Mouse (Mus musculus) limb, embryonic 12.5 days (tissue): ENCODE results near the gene 3110009E18Rik. TPM values are rescaled to one million over a fixed set of nuclear protein-coding genes. Genes with fewer than 3 reads are reported as not detected.

Experiments used
- ATAC-seq: fragments of 200-750 bp; cut with Nextera tagmentation; 2 replicates; pipeline ENCODE4 v1.8.0; 2017; ENCODE audit warnings: low read depth, moderate TSS enrichment; ENCODE audit not compliant: insufficient number of reproducible peaks, insufficient read depth, low FRiP score, low TSS enrichment
- H3K27ac ChIP-seq: fragments of 300-500 bp; sonication (generic); 2 replicates; pipeline ENCODE4 v1.5.1; 2016; ENCODE audit warnings: mild to moderate bottlenecking, moderate library complexity
- H3K27me3 ChIP-seq: fragments of 300-500 bp; sonication (generic); 2 replicates; pipeline ENCODE4 v1.6.1; 2016; ENCODE audit warnings: mild to moderate bottlenecking, moderate library complexity
- H3K36me3 ChIP-seq: fragments of 300-500 bp; sonication (generic); 2 replicates; pipeline ENCODE4 v1.6.1; 2016; ENCODE audit warnings: mild to moderate bottlenecking, moderate library complexity
- H3K4me1 ChIP-seq: fragments of 300-500 bp; sonication (generic); replicated peaks from 2 replicates; pipeline ENCODE4 v1.6.1; 2016
- H3K4me2 ChIP-seq: fragments of 300-500 bp; sonication (generic); 2 replicates; pipeline ENCODE4 v1.6.1; 2016; ENCODE audit warnings: mild to moderate bottlenecking, moderate library complexity
- H3K4me3 ChIP-seq: fragments of 300-500 bp; sonication (generic); replicated peaks from 2 replicates; pipeline ENCODE4 v1.5.1; 2016; ENCODE audit warnings: mild to moderate bottlenecking
- H3K9ac ChIP-seq: fragments of 300-500 bp; sonication (generic); replicated peaks from 2 replicates; pipeline ENCODE4 v1.6.1; 2016; ENCODE audit warnings: mild to moderate bottlenecking, moderate library complexity
- H3K9me3 ChIP-seq: fragments of 300-500 bp; sonication (generic); 2 replicates; pipeline ENCODE4 v1.6.1; 2016; ENCODE audit warnings: mild to moderate bottlenecking, moderate library complexity
- WGBS: fragments of 180-500 bp; shearing (Covaris S2); methylation state at CpG from one replicate; pipeline ENCODE4 v1.1.7; 2016; 5-methylcytosine and 5-hydroxymethylcytosine counted together
- polyA plus RNA-seq: library from polyadenylated mRNA; unstranded; fragments of >200 nt; fragmentation: Nextera tagmentation; extraction: Ambion mirVana; gene quantifications from 2 replicates; pipeline ENCODE4 v1.2.1, GENCODE M21; 2016

3110009E18Rik gene
- polyA plus RNA-seq, 1 experiment from 2014 or later, result 19.3 TPM

- Histone ChIP-seq H3K27me3 (no peaks in the 10 kb centered on the region), H3K9ac (no peak overlapping the region), H3K9me3 (no peaks in the 10 kb centered on the region), H3K4me3 (no peak overlapping the region), H3K4me2 (no peak overlapping the region), H3K4me1 (peaks cover 5% of the 10 kb centered on the region), H3K36me3 (no peaks in the 10 kb centered on the region), H3K27ac (no peak overlapping the region)
- ATAC-seq, result no peak
- 88% methylated on average over 4 of the region's 4 CpGs for WGBS
These were observed 3.9 kb downstream of the 3110009E18Rik start for GRCm38 (mm10) chr1:120124839-120125238.

GRCm38 (mm10) chr1:120125471-120125870 is 4.5 kb downstream of the 3110009E18Rik start:
- no peaks in the 10 kb centered on the region for H3K27me3 ChIP-seq
- WGBS, result 83% methylated on average over 6 of the region's 6 CpGs
- no peaks in the 10 kb centered on the region for H3K9me3 ChIP-seq
- no peaks in the 10 kb centered on the region; the same call in 1 of the 2 replicates for H3K4me1 ChIP-seq
- no peak overlapping the region for H3K4me2 ChIP-seq
- no peak overlapping the region for H3K9ac ChIP-seq
- no peak overlapping the region for H3K4me3 ChIP-seq
- no peak overlapping the region for H3K27ac ChIP-seq
- H3K36me3 ChIP-seq, result no peaks in the 10 kb centered on the region
- no peak for ATAC-seq

GRCm38 (mm10) chr1:120126318-120126717 is 5.3 kb downstream of the 3110009E18Rik start:
- ATAC-seq, result no peak
- H3K9me3 ChIP-seq, result no peaks in the 10 kb centered on the region
- H3K36me3 ChIP-seq, result no peaks in the 10 kb centered on the region
- 71% methylated on average over 9 of the region's 9 CpGs for WGBS
- no peak overlapping the region for H3K4me2 ChIP-seq
- H3K9ac ChIP-seq, result no peak overlapping the region
- no peaks in the 10 kb centered on the region for H3K27me3 ChIP-seq
- no peaks in the 10 kb centered on the region; the same call in 1 of the 2 replicates for H3K4me1 ChIP-seq
- H3K27ac ChIP-seq, result no peak overlapping the region
- H3K4me3 ChIP-seq, result no peak overlapping the region

GRCm38 (mm10) chr1:120132376-120132775 is 11.4 kb downstream of the 3110009E18Rik start:
- ATAC-seq, result no peak
- Histone ChIP-seq H3K9ac (no peak overlapping the region), H3K4me1 (no peaks in the 10 kb centered on the region), H3K9me3 (no peaks in the 10 kb centered on the region), H3K27me3 (no peaks in the 10 kb centered on the region), H3K4me3 (no peak overlapping the region), H3K27ac (no peak overlapping the region), H3K4me2 (no peak overlapping the region), H3K36me3 (no peaks in the 10 kb centered on the region)
- 82% methylated on average over 1 of the region's 1 CpGs for WGBS

DNA sequence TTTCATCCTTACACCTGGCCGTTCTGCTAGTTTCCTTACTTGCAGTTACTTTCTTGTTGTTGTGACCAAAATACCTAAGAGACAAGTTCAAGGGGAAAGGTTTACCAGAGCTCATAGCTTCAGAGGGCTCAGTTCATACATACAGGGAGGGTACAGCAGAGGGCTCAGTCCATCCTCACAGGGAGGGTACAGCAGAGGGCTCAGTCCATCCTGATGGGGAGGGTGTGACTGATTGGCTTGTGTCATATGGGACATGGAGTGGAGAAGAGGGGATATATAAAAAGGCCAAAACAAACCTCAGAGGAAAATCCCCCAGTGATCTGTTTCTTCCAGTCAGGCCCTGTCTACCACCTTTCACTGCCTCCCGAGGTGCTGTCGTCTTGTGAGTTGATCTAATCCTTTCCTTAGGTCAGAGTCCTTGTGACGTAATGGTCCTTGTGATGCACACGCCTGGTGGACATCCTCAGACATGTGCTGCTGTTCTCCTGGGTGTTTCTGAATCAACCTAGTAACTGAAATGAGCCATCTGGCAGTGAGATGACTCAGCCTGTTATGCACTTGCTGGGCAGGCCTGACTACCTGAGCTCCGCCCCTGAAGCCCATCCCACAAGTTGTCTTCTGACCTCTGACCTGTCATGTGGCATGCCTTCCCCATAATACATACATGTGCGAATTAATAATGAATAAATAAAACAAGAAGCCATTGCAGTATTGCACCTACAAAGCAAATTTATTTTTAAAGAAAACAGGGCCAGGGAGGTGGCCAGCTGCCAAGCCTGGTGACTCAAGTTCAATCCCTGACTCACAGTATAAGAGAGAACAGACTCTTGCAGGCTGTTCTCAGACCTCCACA is 15.2 kb downstream of the 3110009E18Rik start:
- no peak for ATAC-seq
- H3K9me3 ChIP-seq, result no peaks in the 10 kb centered on the region
- H3K4me3 ChIP-seq, result no peak overlapping the region
- no peaks in the 10 kb centered on the region for H3K27me3 ChIP-seq
- no peak overlapping the region for H3K27ac ChIP-seq
- H3K9ac ChIP-seq, result no peak overlapping the region
- WGBS, result 81% methylated on average over 7 of the region's 7 CpGs
- H3K4me2 ChIP-seq, result no peak overlapping the region
- no peaks in the 10 kb centered on the region for H3K4me1 ChIP-seq
- no peaks in the 10 kb centered on the region for H3K36me3 ChIP-seq

DNA sequence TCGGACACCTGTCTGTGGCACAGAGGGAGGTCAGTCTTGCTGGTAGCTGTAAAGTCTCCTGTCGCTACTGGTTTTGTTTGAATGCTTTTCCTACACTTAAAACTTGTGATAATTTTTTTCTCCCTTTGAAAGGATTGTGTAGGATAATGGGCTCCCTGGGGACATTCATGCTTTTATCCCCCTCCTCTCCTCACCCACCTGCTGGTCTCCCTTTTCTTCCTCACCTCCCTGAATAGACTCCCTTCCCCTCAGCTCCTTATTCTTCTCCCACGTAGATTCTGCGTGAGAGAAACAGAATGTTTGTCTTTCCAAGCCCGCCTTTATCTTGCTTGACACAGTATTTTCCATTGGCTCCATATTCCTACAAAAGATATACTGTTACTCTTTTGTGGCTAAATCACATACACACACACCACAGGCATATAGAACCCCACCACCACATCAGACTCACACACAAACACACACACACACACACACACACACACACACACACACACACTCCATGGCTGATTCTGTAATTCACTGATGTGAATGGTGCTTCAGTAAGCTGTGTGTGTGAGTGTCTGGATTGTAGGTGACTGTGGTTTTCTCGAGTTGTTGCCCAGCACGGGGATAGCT is 18.0 kb downstream of the 3110009E18Rik start:
- no peaks in the 10 kb centered on the region for H3K36me3 ChIP-seq
- no peak overlapping the region for H3K4me3 ChIP-seq
- ATAC-seq, result no peak
- no peaks in the 10 kb centered on the region for H3K9me3 ChIP-seq
- no peak overlapping the region for H3K27ac ChIP-seq
- WGBS, result 47% methylated on average over 7 of the region's 7 CpGs
- no peak overlapping the region for H3K9ac ChIP-seq
- 0 out of 2 replicates have a peak, but pooled peaks cover 5% of the 10 kb centered on the region for H3K4me1 ChIP-seq
- H3K4me2 ChIP-seq, result no peak overlapping the region
- H3K27me3 ChIP-seq, result no peaks in the 10 kb centered on the region

DNA sequence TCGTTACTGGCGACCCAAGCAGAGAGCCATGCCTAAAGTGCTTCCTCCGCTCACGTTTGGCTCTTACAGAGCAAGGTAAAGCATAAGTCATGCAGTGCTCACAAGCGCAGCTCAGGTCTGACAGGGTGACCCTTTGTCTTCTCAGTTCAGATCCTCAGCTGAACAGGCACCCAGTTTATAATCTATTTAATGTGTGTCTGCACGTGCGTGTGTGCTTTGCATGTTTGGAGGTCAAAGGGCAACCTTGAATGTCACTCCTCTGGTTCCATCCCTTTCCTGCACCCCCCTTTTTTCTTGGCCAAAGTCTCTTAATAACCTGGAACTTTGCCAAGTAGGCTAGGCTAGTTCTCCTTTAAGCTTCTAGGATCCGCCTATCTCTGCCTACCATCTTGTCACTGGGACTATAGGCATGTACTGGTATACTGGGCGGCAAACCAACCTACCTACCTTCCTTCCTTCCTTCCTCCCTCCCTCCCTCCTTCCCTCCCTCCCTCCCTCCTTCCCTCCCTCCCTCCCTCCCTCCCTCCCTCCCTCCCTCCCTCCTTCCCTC is 19.2 kb downstream of the 3110009E18Rik start:
- Histone ChIP-seq H3K9ac (no peak overlapping the region), H3K4me3 (no peak overlapping the region), H3K36me3 (no peaks in the 10 kb centered on the region), H3K27ac (no peak overlapping the region), H3K9me3 (no peaks in the 10 kb centered on the region), H3K4me2 (no peak overlapping the region), H3K4me1 (0 out of 2 replicates have a peak, but pooled peaks cover 5% of the 10 kb centered on the region), H3K27me3 (no peaks in the 10 kb centered on the region)
- 82% methylated on average over 9 of the region's 9 CpGs for WGBS
- no peak for ATAC-seq

GRCm38 (mm10) chr1:120142551-120142950 is 21.6 kb downstream of the 3110009E18Rik start:
- H3K27ac ChIP-seq, result no peak overlapping the region
- no peaks in the 10 kb centered on the region for H3K9me3 ChIP-seq
- H3K9ac ChIP-seq, result no peak overlapping the region
- ATAC-seq, result no peak
- H3K4me2 ChIP-seq, result no peak overlapping the region
- no peaks in the 10 kb centered on the region for H3K27me3 ChIP-seq
- WGBS, result 85% methylated on average over 5 of the region's 5 CpGs
- no peak overlapping the region for H3K4me3 ChIP-seq
- no peaks in the 10 kb centered on the region for H3K36me3 ChIP-seq
- 0 out of 2 replicates have a peak, but pooled peaks cover 5% of the 10 kb centered on the region for H3K4me1 ChIP-seq

DNA sequence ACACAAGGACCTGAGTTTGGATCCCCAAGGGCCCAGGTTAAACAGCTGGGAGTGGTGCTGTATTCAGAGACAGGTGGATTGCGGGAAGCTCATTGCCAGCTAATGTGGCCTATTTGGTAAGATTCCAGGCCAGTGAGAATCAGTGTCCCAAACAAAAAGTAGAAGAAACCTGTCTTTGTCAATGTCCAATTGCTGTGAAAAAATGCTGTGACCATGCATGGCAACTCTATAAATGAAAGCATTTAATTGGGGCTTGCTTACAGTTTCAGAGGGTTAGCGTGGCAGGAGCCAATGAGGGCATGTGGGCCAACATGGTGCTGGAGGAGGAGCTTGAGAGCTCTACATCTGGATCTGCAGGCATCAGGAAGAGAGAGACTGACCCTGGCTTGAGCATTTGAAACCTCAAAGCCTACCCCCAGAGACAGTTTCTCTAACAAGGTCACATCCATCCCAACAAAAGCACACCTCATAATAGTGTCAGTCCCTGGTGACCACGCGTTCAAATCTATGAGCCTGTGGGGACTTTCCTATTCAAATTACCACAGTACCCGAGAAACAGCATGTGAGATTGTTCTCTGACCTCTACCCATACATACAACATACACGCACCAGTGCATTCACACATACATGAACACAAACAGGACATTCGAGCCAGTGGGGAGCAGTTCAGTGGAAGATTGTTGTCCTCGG is 24.7 kb downstream of the 3110009E18Rik start:
- Histone ChIP-seq H3K9me3 (no peaks in the 10 kb centered on the region), H3K4me3 (no peak overlapping the region), H3K27ac (no peak overlapping the region), H3K4me1 (0 out of 2 replicates have a peak, but pooled peaks cover 5% of the 10 kb centered on the region), H3K36me3 (no peaks in the 10 kb centered on the region), H3K27me3 (no peaks in the 10 kb centered on the region), H3K4me2 (no peak overlapping the region), H3K9ac (no peak overlapping the region)
- WGBS, result 84% methylated on average over 8 of the region's 8 CpGs
- no peak for ATAC-seq

GRCm38 (mm10) chr1:120146994-120147393 is 26.0 kb downstream of the 3110009E18Rik start:
- Histone ChIP-seq H3K9ac (no peak overlapping the region), H3K36me3 (no peaks in the 10 kb centered on the region), H3K27ac (no peak overlapping the region), H3K4me2 (no peak overlapping the region), H3K9me3 (no peaks in the 10 kb centered on the region), H3K27me3 (no peaks in the 10 kb centered on the region), H3K4me3 (no peak overlapping the region), H3K4me1 (0 out of 2 replicates have a peak, but pooled peaks cover 5% of the 10 kb centered on the region)
- no peak for ATAC-seq

- ATAC-seq, result no peak
- Histone ChIP-seq H3K4me1 (no peaks in the 10 kb centered on the region), H3K27ac (no peak overlapping the region), H3K27me3 (no peaks in the 10 kb centered on the region), H3K9me3 (no peaks in the 10 kb centered on the region), H3K4me3 (no peak overlapping the region), H3K36me3 (no peaks in the 10 kb centered on the region), H3K4me2 (no peak overlapping the region), H3K9ac (no peak overlapping the region)
These were observed 33.2 kb downstream of the 3110009E18Rik start for GRCm38 (mm10) chr1:120154232-120154631.
